Mouse (Mus musculus): ENCODE results near the gene Scg5.

The Scg5 gene

GRCm38 (mm10) chr2:113805765-113806164 is 23.2 kb downstream of the Scg5 start:
- no peak for DNase-seq

GRCm38 (mm10) chr2:113803753-113804152 is 25.2 kb downstream of the Scg5 start:
- DNase-seq: no peak

- no peak for DNase-seq
Measured at GRCm38 (mm10) chr2:113800846-113801245, 28.1 kb downstream of the Scg5 start.

- DNase-seq: no peak
Measured at GRCm38 (mm10) chr2:113798605-113799004, 30.3 kb downstream of the Scg5 start.

- no peak for DNase-seq
Measured at GRCm38 (mm10) chr2:113795186-113795585, 33.7 kb downstream of the Scg5 start.

GRCm38 (mm10) chr2:113793521-113793920 is 35.4 kb downstream of the Scg5 start:
- DNase-seq: no peak

- DNase-seq: no peak
Measured at GRCm38 (mm10) chr2:113788821-113789387, 40.0 kb downstream of the Scg5 start.

- no peak for DNase-seq
Measured at GRCm38 (mm10) chr2:113787882-113788281, 41.0 kb downstream of the Scg5 start.

GRCm38 (mm10) chr2:113784851-113785250 is 44.1 kb downstream of the Scg5 start:
- no peak for DNase-seq

GRCm38 (mm10) chr2:113781521-113781920 is 47.4 kb downstream of the Scg5 start:
- DNase-seq: no peak

- no peak for DNase-seq
Measured at GRCm38 (mm10) chr2:113781107-113781506, 47.8 kb downstream of the Scg5 start.

- DNase-seq: no peak
Measured at GRCm38 (mm10) chr2:113779336-113779735, 49.6 kb downstream of the Scg5 start.

GRCm38 (mm10) chr2:113778036-113778435 is 50.9 kb downstream of the Scg5 start:
- DNase-seq: no peak

GRCm38 (mm10) chr2:113776297-113776696 is 52.6 kb downstream of the Scg5 start:
- no peak for DNase-seq

- no peak for DNase-seq
Measured at GRCm38 (mm10) chr2:113774150-113774805, 54.6 kb downstream of the Scg5 start.

GRCm38 (mm10) chr2:113768541-113769303 is 60.2 kb downstream of the Scg5 start:
- DNase-seq: no peak

- DNase-seq: no peak
Measured at GRCm38 (mm10) chr2:113765885-113766284, 63.0 kb downstream of the Scg5 start.

GRCm38 (mm10) chr2:113764968-113765367 is 64.0 kb downstream of the Scg5 start:
- no peak for DNase-seq

- peak; percentile 39 for DNase-seq
Measured at GRCm38 (mm10) chr2:113758311-113759161, 70.4 kb downstream of the Scg5 start, which contains the start of gene Grem1. Grem1 (minus strand) TSS chr2:113758646.

GRCm38 (mm10) chr2:113757525-113758310 is 71.2 kb downstream of the Scg5 start:
- peak; percentile 40 for DNase-seq

GRCm38 (mm10) chr2:113756924-113757524 is 71.9 kb downstream of the Scg5 start:
- DNase-seq: peak; percentile 42

- no peak for DNase-seq
Measured at GRCm38 (mm10) chr2:113749721-113750120, 79.2 kb downstream of the Scg5 start.

Measured in right cerebral cortex, postnatal 4 days (tissue).